In the genomic region with DNA sequence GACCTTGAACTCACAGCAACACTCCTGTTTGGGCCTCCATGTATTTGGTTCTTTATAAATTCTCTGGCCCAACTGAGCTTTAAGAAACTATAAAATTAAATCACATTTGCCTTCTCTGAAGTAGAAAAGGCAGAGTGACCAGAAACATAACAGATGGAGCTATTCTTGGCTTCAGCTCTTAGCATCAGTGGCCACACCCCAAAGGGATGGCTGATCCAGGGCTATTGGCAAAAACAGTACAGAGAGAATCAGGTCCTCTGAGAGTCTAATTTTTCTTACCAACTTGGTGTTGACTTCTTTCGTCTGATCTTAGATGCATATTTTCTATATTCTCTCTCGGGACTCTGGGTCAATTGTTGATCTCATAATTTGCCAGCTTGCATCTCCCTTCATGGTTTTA, we compare ENCODE assay signal across 27 mouse cellular contexts.
A peak's percentile ranks its signal among the peaks of the same experiment; 100 is the strongest.
DNase-seq lines count a peak whose midpoint lies in the region; ATAC-seq and TF ChIP-seq lines count a peak whose summit lies in the region.
"Had no signal": no experiment of that assay in that cellular context is flagged by ENCODE, and none has a peak within 500 bp of the region (broad histone marks: within the 10 kb centered on the region; RNA-seq: fewer than 3 reads in every experiment).

No protein-coding gene starts in this region.

- no peaks in the 10 kb centered on the region for H3K36me3 ChIP-seq in heart, embryonic 11.5 days (ENCODE audit: control insufficient read depth, insufficient read depth, low read length)
- H3K36me3 ChIP-seq: embryonic facial prominence, embryonic 12.5 days; heart, embryonic 13.5 days; hindbrain, embryonic 12.5 days; intestine, embryonic 15.5 days; midbrain, embryonic 12.5 days; neural tube, embryonic 13.5 days had no signal

- no peaks in the 10 kb centered on the region for H3K4me1 ChIP-seq in heart, embryonic 11.5 days (ENCODE audit: control insufficient read depth, insufficient read depth, low read length)
- H3K4me1 ChIP-seq: embryonic facial prominence, embryonic 12.5 days; heart, embryonic 13.5 days; hindbrain, embryonic 12.5 days; intestine, embryonic 15.5 days; megakaryocyte, embryonic 14.5 days; midbrain, embryonic 12.5 days had no signal

- no peaks in the 10 kb centered on the region for H3K9me3 ChIP-seq in heart, embryonic 11.5 days (replicated peaks; ENCODE audit: control insufficient read depth, low read length)
- H3K9me3 ChIP-seq: embryonic facial prominence, embryonic 12.5 days; heart, embryonic 13.5 days; hindbrain, embryonic 12.5 days; intestine, embryonic 15.5 days; megakaryocyte, embryonic 14.5 days; midbrain, embryonic 12.5 days; neural tube, embryonic 13.5 days had no signal

- no peak overlapping the region for H3K4me3 ChIP-seq in heart, embryonic 11.5 days (ENCODE audit: low read depth, low read length)
- no peak overlapping the region for H3K4me3 ChIP-seq in layer of hippocampus, adult 2 months
- H3K4me3 ChIP-seq: embryonic facial prominence, embryonic 12.5 days; heart, embryonic 13.5 days; hindbrain, embryonic 12.5 days; intestine, embryonic 15.5 days; megakaryocyte, embryonic 14.5 days; midbrain, embryonic 12.5 days; neural tube, embryonic 13.5 days had no signal

- H3K4me2 ChIP-seq in heart, embryonic 11.5 days: no peak overlapping the region
- H3K4me2 ChIP-seq: embryonic facial prominence, embryonic 12.5 days; heart, embryonic 13.5 days; hindbrain, embryonic 12.5 days; intestine, embryonic 15.5 days; midbrain, embryonic 12.5 days; neural tube, embryonic 13.5 days had no signal

- no peak for TF ChIP-seq CTCF in layer of hippocampus, adult 2 months (conservative IDR thresholded peaks at IDR 0.05)

- WGBS in heart, embryonic 11.5 days (ENCODE audit: insufficient replicate concordance): 84% methylated on average over 2 of the region's 2 CpGs

- H3K9ac ChIP-seq in heart, embryonic 11.5 days (ENCODE audit: low read depth, low read length): no peak overlapping the region
- H3K9ac ChIP-seq: embryonic facial prominence, embryonic 12.5 days; heart, embryonic 13.5 days; hindbrain, embryonic 12.5 days; intestine, embryonic 15.5 days; liver, embryonic 14.5 days; midbrain, embryonic 12.5 days; neural tube, embryonic 13.5 days had no signal

- DNase-seq in heart, adult 11 months: peak; percentile 95
- no peak for DNase-seq in layer of hippocampus, adult 2 months (ENCODE audit: low spot score in 2 of 2)
- no peak for DNase-seq in layer of hippocampus, adult 9-11 months
- peak; percentile 13 for DNase-seq in brain, adult 2 months (ENCODE audit: low read depth, low spot score)
- DNase-seq in gastrocnemius, postnatal 25 days: peak; percentile 27
- DNase-seq in adrenal gland, adult 18-20 months (ENCODE audit: low spot score in 2 of 2): no peak
- DNase-seq: adrenal gland, postnatal 14 days; cerebellum, adult 11-12 months; cerebellum, adult 9-11 months; embryo, embryonic 11 days; kidney, adult 2 months; liver; lung, adult 2 months; lung, postnatal 36 days; thymus, postnatal 14 days had no signal

- no peak overlapping the region for H3K27ac ChIP-seq in heart, embryonic 11.5 days (ENCODE audit: low read depth, low read length)
- H3K27ac ChIP-seq in layer of hippocampus, adult 2 months: peak overlapping the region; percentile 80
- H3K27ac ChIP-seq: embryonic facial prominence, embryonic 12.5 days; heart, embryonic 13.5 days; hindbrain, embryonic 12.5 days; hindbrain, postnatal 0 days; intestine, embryonic 15.5 days; liver, embryonic 14.5 days; midbrain, embryonic 12.5 days; neural tube, embryonic 13.5 days had no signal

- H3K27me3 ChIP-seq in heart, embryonic 11.5 days (ENCODE audit: control insufficient read depth, insufficient read depth, low read length): no peaks in the 10 kb centered on the region
- H3K27me3 ChIP-seq: embryonic facial prominence, embryonic 12.5 days; heart, embryonic 13.5 days; hindbrain, embryonic 12.5 days; intestine, embryonic 15.5 days; megakaryocyte, embryonic 14.5 days; midbrain, embryonic 12.5 days; neural tube, embryonic 13.5 days; Patski had no signal

- ATAC-seq in heart, embryonic 11.5 days (replicated peaks; ENCODE audit: insufficient number of reproducible peaks, low FRiP score, low TSS enrichment): no peak
- ATAC-seq: forebrain, embryonic 14.5 days; hindbrain, postnatal 0 days; intestine, embryonic 15.5 days; Patski had no signal

Comparison
In these comparisons a context has a peak if more than half of its experiments do, and no peak if none do; other contexts are left out.
1. DNase-seq: peak in heart, adult 11 months (single experiment), brain, adult 2 months (single experiment) and gastrocnemius, postnatal 25 days (single experiment); none in layer of hippocampus, adult 2 months (0 of 2), layer of hippocampus, adult 9-11 months (single experiment) and adrenal gland, adult 18-20 months (0 of 2).